Mouse (Mus musculus): ENCODE results near the gene Atrnl1. TPM values are rescaled to one million over a fixed set of nuclear protein-coding genes. Genes with fewer than 3 reads are reported as not detected.
"Not testable (repeated sequence)": the region's sequence is repeated elsewhere in the genome, so short reads cannot be mapped to it uniquely, and the experiment has no call there.

The Atrnl1 gene
- total RNA-seq, 2 experiments from 2014 or later = 38.3 to 44.4 TPM

DNA sequence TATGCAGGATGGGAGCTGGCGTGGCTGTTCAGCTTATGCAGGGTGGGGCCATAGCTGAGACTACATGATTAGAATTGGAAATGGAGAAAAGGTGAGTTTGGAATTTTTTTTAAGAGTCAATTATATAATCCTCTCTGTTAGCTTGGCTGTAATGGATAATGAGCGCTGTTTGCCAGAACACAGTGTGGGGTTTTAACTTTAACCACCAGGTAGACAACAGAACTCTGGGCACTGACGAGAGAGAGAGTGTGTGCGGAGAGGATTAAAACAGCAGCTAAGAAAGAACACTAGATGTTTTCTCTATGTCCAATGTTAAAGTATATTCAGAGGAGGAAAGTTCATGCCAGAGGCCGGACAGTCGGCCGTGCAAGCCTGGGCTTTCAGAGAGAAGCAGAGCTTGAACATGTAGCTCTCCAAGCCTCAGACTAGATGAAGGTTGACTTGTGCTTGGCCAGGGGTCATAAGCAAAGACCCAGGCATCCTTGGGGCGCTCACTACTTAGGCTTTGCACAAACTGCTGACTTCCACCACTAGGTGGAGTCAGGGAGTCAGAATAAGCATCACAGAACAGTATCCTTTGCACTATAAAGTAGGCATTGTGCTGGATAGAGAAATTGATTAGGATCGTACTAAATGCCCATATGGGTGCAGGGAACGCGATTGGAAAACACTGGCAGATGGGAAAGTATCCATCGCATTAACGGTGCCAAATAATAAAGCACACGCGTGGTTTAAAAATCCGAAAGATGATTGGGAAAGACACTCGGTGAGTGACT is 205.6 kb downstream of the Atrnl1 start:
- DNase-seq (ENCODE audit: low spot score in 2 of 2) = no peak

DNA sequence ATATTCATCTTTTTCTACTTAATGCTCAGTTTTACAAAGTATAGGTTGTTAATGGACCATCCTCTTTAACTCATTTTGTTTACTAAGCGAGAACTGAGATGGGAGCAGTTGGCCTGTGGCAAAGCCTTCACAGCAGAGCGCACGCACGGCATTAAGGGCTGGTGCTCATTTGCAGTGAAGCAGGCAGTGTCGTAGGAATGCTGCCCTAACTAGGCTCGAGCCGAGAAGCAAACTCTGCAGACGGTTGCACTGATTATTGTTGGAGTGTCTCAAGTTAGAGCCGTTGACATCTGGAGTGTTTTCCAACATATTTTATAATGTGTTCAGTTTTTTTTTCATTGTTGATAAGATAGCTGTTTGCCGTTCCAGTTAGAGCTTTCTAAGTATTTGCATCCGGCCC is 206.9 kb downstream of the Atrnl1 start:
- DNase-seq (ENCODE audit: low spot score in 2 of 2) = no peak

DNA sequence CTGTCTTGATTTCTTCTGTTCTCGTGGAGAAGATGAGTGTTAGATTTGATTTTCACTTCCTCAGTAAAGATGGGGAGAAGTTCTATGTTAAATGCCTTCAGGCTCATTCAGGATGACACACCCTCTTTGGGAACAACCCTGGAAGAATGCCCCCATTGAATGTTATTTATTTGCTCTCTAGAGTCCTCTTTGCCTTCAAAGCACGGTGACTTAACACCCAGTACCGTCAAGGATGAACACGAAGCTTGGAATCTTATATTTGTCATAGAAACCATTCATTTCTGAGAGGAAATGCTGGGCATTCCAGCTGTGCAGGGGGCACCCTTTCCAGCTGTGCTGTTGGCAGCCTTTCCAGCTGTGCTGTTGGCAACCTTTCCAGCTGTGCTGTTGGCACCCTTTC is 212.6 kb downstream of the Atrnl1 start:
- no peak for DNase-seq (ENCODE audit: low spot score in 2 of 2)

DNA sequence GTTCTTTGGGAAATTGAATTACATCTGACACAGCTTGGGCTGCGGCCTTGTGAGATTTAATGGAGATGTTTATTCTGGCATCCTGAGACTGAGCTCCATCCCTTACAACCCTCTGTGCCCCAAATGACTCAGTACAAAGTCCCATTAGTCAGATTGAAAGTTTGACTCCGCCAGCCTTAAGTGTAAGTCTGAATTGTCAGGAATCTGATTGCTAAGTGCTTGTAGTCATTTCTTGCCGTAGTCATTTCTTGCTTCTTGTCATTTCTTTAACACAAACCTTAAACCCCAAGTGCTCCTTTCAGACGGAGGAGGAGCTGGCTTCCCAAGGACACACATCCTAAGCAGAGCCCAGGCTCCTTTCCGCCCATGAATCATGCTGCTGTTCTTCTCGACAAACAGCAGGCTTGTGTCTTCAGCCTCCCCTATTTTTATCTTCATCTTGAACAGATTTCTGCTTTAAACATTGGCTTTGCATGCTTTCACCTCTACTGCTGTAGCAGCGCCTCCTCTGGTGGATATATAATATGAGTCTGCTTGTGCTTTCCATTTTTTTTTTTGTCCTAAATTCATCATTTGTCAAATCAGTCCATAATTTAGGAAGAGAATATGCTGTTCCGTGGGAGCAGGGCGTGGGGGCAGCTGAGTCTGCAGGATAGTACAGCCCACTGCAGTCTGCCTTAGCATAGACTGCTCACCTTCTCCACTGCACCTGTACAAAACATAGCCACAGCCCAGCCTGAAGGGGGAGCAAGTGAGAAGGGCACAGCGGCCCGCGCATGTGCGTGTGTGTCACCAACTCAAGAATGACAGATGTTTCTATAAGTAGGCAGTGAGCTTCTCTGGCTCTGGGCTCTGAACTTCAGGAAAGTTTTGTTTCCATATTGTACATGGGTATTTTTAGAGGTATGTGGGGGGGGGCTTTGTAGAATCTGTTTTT is 214.7 kb downstream of the Atrnl1 start:
- no peak for DNase-seq (ENCODE audit: low spot score in 2 of 2)

DNA sequence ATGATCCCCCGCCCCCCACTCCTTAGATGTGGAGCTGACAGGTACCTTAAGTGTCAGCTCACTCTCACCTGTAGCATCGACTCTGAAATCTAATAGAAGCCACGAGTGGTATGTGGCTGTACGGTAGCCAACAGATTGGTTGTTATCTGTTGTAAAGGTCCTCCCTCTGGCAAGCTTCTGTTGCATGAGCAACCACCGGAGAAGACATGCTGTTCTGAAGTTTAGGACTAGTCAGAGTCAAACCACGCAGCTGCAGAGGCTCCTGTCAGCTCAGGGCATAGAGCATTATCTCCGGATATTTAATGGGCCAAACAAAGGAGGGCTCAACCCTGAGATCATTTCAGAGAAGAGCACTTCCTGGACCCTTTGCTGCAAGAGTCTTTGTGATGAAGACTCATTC is 222.2 kb downstream of the Atrnl1 start:
- DNase-seq (ENCODE audit: low spot score in 2 of 2) = no peak

DNA sequence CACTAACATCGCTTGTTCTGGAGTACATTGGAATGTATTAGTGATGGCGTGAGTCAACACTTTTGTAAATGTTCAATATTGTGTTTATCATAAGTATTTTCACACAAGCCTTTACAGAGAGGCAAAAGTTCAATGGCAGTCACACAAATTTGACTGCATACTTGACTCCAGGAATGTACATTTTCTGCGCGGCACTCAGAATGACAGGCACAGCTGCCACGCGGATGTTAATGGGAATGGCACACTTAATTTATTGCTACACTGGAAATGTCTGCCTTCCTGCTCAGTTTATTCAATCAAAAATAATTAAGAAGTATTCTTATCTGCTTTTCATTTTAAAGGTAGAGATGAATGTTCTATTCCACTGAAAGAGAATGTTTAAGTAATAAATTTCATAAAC is 227.0 kb downstream of the Atrnl1 start:
- no peak for DNase-seq (ENCODE audit: low spot score in 2 of 2)

DNA sequence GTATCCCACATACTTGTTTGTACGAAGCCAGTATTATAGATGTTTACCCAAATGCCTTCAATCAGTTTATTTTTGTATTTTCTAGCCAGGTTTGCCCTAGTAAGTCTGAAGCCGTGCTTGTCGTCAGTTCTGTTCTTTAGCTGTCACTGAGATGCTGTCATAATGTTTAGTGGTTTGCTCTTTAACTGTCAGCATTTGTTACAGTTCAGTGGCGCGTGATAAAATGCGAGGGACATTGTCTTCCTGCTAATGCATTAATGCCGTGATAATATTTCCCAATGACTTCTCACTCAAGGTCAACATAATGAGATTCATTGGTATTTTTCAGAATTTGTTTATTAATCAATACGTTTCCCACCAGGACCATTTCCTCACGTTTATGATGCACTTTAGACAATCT is 227.7 kb downstream of the Atrnl1 start:
- DNase-seq (ENCODE audit: low spot score in 2 of 2) = no peak

DNA sequence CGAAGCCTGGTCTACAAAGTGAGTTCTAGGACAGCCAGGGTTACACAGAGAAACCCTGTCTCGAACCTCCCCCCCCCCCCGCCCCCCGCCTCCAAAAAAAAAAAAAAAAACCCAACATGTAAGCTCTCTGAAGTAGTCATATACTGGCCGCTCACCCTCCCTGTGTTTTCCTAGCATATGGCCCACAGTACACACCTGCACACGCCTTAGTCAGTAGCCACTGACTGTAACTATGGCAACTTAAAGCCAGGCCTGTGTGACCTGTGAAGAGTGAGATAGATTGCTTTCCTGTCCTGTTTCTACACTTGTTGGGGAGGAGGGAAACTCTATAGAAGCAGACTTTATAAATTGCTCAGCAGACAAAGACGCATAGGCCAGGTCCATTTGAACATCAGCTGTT is 239.1 kb downstream of the Atrnl1 start:
- DNase-seq (ENCODE audit: low spot score in 2 of 2) = no peak

DNA sequence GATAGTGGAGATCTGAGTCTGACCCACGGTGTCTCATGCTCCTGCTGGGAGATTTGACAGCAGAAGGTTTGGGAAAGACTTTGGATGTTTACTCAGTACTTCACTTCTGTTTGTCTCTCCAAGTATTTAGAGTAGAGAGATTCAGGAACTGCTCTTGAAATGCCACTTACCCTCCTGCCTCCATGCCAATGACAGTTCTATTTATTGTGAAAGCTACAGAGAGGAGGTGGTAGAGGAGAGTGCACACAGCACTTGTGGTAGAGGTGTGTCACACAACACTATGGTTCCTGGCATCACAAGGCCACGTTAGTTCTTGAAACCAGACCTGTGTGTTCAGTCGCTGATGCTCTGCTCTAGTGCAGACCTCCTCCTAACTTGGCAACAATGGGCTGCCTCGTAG is 257.5 kb downstream of the Atrnl1 start:
- no peak for DNase-seq (ENCODE audit: low spot score in 2 of 2)

DNA sequence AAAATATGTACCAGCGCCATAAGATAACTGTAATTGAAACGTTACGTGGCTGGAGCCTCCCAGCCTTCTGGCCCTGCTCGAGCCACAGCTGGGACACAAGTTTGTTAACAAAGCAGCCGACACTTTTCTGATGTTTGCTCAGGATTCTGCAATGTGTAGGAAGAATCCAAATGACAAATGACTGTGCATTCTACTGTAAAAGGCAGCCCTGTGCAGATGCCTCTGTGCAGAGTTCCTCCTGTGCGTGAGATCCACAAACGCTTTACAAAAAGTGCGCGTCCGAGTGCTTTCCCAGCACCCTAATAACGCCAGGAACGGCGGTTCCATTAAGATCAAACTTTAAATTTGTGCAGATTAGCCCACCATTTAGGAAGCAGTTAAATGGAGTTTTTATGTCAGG is 260.0 kb downstream of the Atrnl1 start:
- DNase-seq (ENCODE audit: low spot score in 2 of 2) = no peak

DNA sequence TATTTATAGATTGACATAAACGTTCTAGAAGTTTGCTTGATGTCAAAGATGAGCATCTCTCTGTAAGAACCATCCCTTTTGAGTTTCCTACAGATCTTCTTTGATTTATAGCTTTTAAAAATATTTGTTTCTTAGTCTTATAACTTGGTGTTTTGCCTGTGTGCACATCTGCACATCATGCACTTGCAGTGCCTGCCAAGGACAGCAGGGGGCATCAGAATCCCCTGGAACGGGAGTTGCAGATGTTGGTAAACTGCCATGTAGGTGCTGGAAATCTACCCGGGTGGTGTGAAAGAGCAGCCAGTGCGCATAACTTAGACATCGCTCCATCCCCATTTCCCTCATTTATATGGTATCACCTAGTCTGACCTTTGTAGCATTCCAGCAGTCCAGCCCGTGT is 265.2 kb downstream of the Atrnl1 start:
- DNase-seq (ENCODE audit: low spot score in 2 of 2) = no peak

DNA sequence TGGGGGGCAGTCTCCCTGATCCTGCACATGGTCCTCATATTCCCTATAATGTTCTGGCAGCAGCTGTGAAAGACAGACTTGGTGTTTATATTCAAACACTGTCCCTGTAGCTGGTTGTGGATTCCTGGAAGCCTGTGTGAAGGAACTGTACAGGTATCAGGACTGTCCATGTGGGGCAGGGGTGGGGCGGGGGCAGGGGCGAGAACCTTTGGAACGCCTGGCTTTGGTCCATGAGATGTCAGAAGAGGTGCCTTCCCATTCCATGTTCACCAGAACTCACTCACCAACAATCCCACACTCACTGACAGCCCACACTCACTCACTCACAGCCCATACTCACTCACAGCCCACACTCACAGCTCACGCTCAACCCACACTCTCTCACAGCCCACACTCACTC is 266.5 kb downstream of the Atrnl1 start:
- DNase-seq (ENCODE audit: low spot score in 2 of 2) = no peak

DNA sequence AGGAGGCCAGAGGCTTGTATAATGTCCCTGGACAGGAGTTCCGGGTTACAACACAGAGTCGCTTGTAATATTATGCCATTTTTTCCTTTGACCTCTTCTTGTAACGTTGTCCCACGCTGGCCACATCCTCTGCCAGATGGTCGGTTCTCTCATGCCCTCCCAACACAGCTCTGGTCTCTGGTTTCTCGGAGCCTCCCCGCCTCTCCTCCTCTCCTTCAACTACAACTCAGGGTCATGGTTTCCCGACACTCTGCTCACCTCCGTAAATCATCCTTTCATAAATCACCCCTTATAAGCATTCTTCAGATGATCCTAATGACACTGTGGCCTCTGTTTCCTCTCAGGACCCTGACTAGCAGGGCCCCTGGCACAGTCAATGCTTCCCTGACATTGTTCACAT is 267.7 kb downstream of the Atrnl1 start:
- no peak for DNase-seq (ENCODE audit: low spot score in 2 of 2)

DNA sequence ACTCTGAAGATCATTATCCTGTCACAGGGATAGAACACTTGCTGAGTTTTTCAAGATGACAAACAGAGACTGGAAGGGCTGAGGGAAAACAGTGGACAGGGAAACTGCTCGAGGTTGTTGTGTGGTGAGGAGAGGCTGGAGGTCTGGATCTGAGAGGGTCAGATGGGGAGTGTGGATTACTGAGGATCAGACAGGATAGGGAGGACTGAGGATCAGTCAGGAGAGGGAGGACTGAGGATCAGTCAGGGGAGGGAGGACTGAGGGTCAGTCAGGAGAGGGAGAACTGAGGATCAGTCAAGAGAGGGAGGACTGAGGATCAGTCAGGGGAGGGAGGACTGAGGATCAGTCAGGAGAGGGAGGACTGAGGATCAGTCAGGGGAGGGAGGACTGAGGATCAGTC is 269.0 kb downstream of the Atrnl1 start:
- not testable (repeated sequence) for DNase-seq (ENCODE audit: low spot score in 2 of 2)

DNA sequence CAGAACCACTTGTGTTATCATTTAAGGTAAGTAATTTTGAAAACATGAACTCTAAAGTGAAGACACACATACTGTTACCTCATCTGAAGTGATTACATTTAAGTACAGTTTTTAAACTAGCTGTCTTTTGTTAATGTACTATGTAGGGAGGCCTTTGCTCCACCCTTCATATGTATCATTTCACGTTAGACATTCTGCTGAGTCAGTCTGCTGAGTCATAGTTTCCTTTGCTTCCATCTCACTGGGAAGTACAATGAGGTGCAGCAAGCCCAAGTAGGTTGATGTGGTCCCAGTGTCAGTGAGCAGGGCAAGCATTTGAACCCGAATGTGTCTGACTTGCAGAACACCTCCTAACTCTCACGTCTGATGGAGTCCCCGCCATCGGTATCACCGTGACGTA is 271.1 kb downstream of the Atrnl1 start:
- no peak for DNase-seq (ENCODE audit: low spot score in 2 of 2)

DNA sequence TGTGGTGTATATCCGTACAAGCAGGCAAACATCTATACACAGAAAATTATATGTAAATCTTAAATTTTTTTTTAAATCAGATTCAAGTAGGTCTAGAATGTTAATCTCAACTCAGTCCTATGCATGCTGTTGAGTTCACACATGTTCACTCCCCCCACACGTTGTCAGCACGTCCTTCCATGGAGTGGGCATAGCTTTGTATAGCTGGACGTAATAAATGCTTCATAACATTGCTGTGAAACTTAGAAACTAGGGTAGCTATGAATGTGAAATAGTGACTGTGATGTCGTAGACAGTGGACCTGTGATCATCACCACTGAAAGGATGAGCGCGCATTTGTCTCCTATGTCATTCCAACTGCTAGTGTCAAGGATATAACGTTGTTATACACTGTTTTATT is 278.0 kb downstream of the Atrnl1 start:
- no peak for DNase-seq (ENCODE audit: low spot score in 2 of 2)

DNA sequence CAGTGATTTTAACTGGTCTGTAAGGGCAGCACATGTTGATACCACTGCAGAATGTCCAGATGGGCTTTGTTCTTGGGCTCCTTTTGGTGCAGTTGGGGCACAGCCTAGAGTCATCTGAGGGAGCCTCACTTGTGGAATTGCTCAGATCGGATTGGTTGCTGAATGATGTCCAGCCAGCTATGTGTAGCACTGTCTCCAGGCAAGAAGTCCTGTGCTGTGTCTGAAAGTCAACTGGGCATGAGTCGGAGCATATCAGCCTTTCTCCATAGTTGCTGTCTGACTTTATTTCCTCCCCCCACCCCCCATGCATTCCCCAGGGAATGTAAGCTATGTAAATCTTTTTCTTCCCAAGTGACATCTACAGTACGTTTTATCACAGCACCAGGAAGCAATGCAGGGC is 278.9 kb downstream of the Atrnl1 start:
- DNase-seq (ENCODE audit: low spot score in 2 of 2) = no peak

DNA sequence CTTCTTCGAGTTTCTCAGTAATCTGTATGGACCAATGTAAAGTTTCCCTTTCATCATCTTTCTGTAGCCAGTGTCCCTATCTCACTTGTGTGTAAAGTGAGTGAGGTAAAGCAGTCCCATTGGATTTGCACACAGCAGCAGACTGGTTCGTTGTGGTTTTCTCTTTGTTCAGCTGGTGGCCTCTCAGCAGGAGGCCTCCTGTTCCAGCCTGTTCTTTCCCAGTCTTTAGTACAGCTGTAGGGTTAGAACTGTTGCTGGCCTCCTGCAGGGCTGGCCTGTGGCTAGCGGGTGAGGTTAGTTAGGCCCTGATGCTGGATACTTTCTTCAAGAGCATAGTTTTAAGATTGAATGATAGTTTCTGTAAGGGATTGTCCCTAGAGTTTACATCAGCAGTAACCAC is 280.1 kb downstream of the Atrnl1 start:
- no peak for DNase-seq (ENCODE audit: low spot score in 2 of 2)

DNA sequence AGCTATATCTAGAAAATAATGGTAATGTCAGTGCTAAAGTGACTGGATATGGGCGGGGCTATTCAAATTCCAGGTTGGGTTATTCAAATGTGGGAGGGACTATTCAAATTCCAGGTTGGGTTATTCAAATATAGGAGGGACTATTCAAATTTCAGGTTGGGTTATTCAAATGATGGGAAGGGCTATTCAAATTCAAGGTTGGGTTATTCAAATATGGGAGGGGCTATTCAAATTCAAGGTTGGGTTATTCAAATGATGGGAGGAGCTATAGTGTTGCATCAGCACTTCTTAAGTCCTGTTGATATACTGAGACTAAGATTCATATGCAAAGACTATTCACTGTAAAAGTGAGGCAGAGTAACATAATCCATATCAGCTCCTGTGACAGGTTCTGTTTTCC is 283.4 kb downstream of the Atrnl1 start:
- no peak for DNase-seq (ENCODE audit: low spot score in 2 of 2)

DNA sequence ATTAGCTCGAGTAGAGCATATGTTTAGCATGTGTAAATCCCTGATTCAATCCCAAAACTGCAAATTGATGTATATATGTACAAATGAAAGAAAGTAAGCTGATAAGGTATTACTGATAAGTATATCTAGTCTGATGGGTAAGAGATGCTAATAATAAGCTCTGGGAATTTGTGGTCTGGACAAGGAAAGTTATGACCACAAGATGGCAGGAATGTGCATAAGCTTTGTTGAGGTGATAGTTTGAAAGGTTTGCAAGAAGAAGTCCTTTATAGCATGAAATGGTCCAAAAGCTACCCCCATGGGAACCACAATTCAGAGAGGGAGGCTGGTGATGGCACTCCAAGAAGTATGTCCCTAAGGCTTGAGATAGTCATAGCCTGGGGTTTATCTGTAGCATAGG is 289.2 kb downstream of the Atrnl1 start:
- no peak for DNase-seq (ENCODE audit: low spot score in 2 of 2)

DNA sequence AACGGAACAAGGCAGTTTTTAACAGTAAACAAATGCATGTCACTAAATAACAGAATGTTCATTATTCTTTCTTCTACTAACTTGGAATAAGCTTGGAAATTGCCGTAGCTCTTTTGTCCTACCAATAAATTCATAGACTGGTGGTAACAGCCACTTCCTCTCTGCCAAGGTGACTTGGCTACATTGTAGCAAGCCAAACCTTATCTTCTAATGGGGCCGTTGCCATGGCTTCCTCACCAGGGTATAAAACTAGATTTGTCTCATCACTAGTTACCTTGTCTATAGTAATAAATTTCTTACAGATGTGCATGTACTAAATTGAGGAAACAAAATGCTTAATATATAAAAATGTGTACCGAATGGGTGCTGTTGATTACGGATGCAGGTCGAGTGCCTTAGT is 298.6 kb downstream of the Atrnl1 start:
- no peak for DNase-seq (ENCODE audit: low spot score in 2 of 2)

DNA sequence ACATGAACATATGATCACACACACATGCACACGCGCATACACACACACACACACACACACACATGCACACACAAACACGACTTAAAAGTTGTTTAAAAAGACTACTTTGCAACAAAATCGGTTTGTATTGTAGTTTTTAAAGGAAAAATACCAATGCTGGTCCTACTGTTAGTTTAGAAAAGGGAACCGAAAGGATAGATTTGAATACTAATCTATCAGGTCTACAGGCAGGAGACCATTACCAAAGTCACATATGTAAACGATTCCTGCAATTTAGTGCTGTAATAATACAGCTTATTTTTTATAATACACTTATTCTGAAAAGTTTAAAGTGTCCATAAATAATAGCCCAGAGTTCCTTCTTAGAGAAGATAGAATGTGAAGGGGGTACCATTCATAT is 299.8 kb downstream of the Atrnl1 start:
- DNase-seq (ENCODE audit: low spot score in 2 of 2) = no peak

DNA sequence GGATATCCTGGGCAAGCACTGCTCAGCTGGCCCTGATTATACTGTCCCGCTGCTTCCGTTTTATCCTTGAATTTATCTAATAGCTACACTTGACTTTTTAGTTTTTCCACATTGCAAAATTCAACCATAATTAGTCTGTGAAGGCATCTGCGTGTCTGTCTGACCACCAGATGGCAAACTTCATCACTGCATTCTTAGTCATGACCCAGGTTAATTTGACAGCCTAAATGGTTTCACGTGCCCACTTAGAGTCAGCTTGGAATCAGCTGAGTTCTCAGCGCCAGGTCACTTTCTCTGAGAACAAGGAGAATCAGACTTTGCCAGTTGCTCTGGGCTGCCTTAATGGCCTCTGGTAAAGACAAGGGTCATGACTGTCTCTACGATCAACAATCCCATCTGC is 305.5 kb downstream of the Atrnl1 start:
- DNase-seq (ENCODE audit: low spot score in 2 of 2) = no peak
